Mouse (Mus musculus) brain, embryonic 14.5 days (tissue): ENCODE results near the gene Nanog.

Experiments
- CTCF ChIP-seq: fragments of 200-500 bp; IDR thresholded peaks from 2 replicates; pipeline ENCODE4 v1.5.1; 2012; ENCODE audit warnings: inconsistent platforms, mild to moderate bottlenecking, moderate library complexity, borderline replicate concordance; ENCODE audit not compliant: insufficient read depth, insufficient read length; ENCODE audit errors: extremely low read depth
- POLR2A ChIP-seq: fragments of 200-500 bp; IDR thresholded peaks from 2 replicates; pipeline ENCODE4 v1.6.1; 2012; ENCODE audit warnings: mild to moderate bottlenecking, inconsistent platforms, borderline replicate concordance; ENCODE audit not compliant: poor library complexity, insufficient read depth, insufficient read length, severe bottlenecking; ENCODE audit errors: extremely low read depth

- TF ChIP-seq CTCF (peak; percentile 78; the same call in 1 of the 2 replicates), POLR2A (no peak)
Measured at GRCm38 (mm10) chr6:122719942-122720341, 12.7 kb downstream of the Nanog start.
